Mouse (Mus musculus) embryonic fibroblast, embryonic 13.5 days (primary cell): ENCODE measurements at regions not wholly inside any gene's neighbourhood (a gene's known extent, or its start where the extent isn't known, plus 50 kb on each side); places are given as distances from the start of the nearest gene placed in this dataset.

Source experiments
- CTCF ChIP-seq: IDR thresholded peaks from 2 replicates; pipeline ENCODE4 v1.5.1; 2011; ENCODE audit warnings: mild to moderate bottlenecking, control low read depth, low read length, moderate library complexity, borderline replicate concordance; ENCODE audit not compliant: insufficient read depth
- POLR2A ChIP-seq: IDR thresholded peaks from 2 replicates; pipeline ENCODE4 v1.6.1; 2011; ENCODE audit warnings: low read depth, mild to moderate bottlenecking, control low read depth, low read length, moderate library complexity

DNA sequence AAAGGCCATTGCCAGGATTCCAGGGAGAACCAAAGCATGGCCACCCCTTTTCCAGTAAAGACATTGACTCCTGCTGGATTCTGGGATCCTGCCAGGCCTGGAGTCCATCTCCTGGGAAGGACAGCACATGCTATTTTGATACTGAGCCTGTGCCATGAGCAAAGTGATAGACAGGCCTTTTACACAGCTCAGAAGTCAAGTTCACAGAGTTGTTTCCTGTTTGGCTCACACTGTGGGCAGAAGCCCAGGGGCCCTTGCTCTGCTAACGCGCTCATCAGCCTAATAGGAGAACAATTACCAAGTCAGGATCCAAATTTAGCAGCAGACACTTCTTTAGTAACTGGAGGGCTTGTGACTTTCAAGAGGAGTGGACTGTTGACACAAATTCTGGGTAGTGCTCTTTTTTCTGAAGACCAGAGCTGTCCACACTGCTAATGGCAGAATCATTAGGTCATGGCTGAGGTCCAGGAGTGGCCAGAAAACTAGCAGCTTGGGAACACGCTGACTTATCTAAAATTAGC lies 122.1 kb upstream of the Smim23 start:
- TF ChIP-seq CTCF (no peak), POLR2A (no peak)
